Mouse (Mus musculus) stomach, embryonic 14.5 days (tissue): Measurements from ENCODE around the gene Mlh1. TPM values are rescaled to one million over a fixed set of nuclear protein-coding genes. Genes with fewer than 3 reads are reported as not detected.

Experiments
- ATAC-seq: fragments of 200-750 bp; cut with Nextera tagmentation; 2 replicates; pipeline ENCODE4 v1.8.0; 2017; ENCODE audit warnings: low read depth, moderate TSS enrichment; ENCODE audit not compliant: insufficient number of reproducible peaks, insufficient read depth, low FRiP score
- H3K27ac ChIP-seq: fragments of 300-500 bp; sonication (generic); 2 replicates; pipeline ENCODE4 v1.5.1; 2014; ENCODE audit warnings: mild to moderate bottlenecking, low read length, moderate library complexity, mixed read lengths
- H3K27me3 ChIP-seq: fragments of 300-500 bp; sonication (generic); 2 replicates; pipeline ENCODE4 v1.6.1; 2014; ENCODE audit warnings: low read length, control low read depth, mixed read lengths; ENCODE audit not compliant: control insufficient read depth, insufficient read depth
- H3K36me3 ChIP-seq: fragments of 300-500 bp; sonication (generic); 2 replicates; pipeline ENCODE4 v1.6.1; 2014; ENCODE audit warnings: mild to moderate bottlenecking, control low read depth, low read length, moderate library complexity, mixed read lengths; ENCODE audit not compliant: control insufficient read depth, insufficient read depth
- H3K4me1 ChIP-seq: fragments of 300-500 bp; sonication (generic); 2 replicates; pipeline ENCODE4 v1.6.1; 2014; ENCODE audit warnings: low read length, control low read depth, mixed read lengths; ENCODE audit not compliant: control insufficient read depth, insufficient read depth
- H3K4me2 ChIP-seq: fragments of 300-500 bp; sonication (generic); replicated peaks from 2 replicates; pipeline ENCODE4 v1.6.1; 2014; ENCODE audit warnings: low read depth, low read length, control low read depth
- H3K4me3 ChIP-seq: fragments of 300-500 bp; sonication (generic); 2 replicates; pipeline ENCODE4 v1.5.1; 2014; ENCODE audit warnings: low read depth, low read length, control low read depth
- H3K9ac ChIP-seq: fragments of 300-500 bp; sonication (generic); replicated peaks from 2 replicates; pipeline ENCODE4 v1.6.1; 2014; ENCODE audit warnings: low read depth, mild to moderate bottlenecking, control low read depth, low read length, moderate library complexity, mixed read lengths
- H3K9me3 ChIP-seq: fragments of 300-500 bp; sonication (generic); 2 replicates; pipeline ENCODE4 v1.6.1; 2016; ENCODE audit warnings: low read depth, low read length, control low read depth; ENCODE audit not compliant: control insufficient read depth
- WGBS: fragments of 180-500 bp; shearing (Covaris S2); extraction: QIAGEN DNeasy Blood & Tissue Kit; methylation state at CpG from one replicate; pipeline ENCODE4 v1.1.7; 2014; 5-methylcytosine and 5-hydroxymethylcytosine counted together
- polyA plus RNA-seq: library from polyadenylated mRNA; unstranded; fragments of >200 nt; fragmentation: Nextera tagmentation; extraction: Ambion mirVana; gene quantifications from 2 replicates; pipeline ENCODE4 v1.2.1, GENCODE M21; 2014

Mlh1 gene
- polyA plus RNA-seq, 1 experiment from 2014 or later = 38.0 TPM

GRCm38 (mm10) chr9:111252161-111252869, 19.3 kb downstream of the Mlh1 start:
- Histone ChIP-seq H3K4me1 (no peaks in the 10 kb centered on the region), H3K9ac (no peak overlapping the region), H3K27me3 (no peaks in the 10 kb centered on the region), H3K4me3 (no peak overlapping the region), H3K4me2 (no peak overlapping the region), H3K36me3 (peaks cover 61% of the 10 kb centered on the region), H3K9me3 (no peaks in the 10 kb centered on the region), H3K27ac (no peak overlapping the region)
- 65% methylated on average over 7 of the region's 7 CpGs for WGBS
- ATAC-seq = no peak

- Histone ChIP-seq H3K27ac (no peak overlapping the region), H3K9me3 (no peaks in the 10 kb centered on the region), H3K4me1 (no peaks in the 10 kb centered on the region), H3K9ac (no peak overlapping the region), H3K4me2 (no peak overlapping the region), H3K4me3 (no peak overlapping the region), H3K27me3 (no peaks in the 10 kb centered on the region), H3K36me3 (peaks cover 52% of the 10 kb centered on the region)
- 83% methylated on average over 3 of the region's 3 CpGs for WGBS
- no peak for ATAC-seq
Observed at GRCm38 (mm10) chr9:111247682-111248246, 23.8 kb downstream of the Mlh1 start.

GRCm38 (mm10) chr9:111245546-111245945, 26.0 kb downstream of the Mlh1 start:
- Histone ChIP-seq H3K27me3 (no peaks in the 10 kb centered on the region), H3K36me3 (peaks cover 44% of the 10 kb centered on the region), H3K9me3 (no peaks in the 10 kb centered on the region), H3K4me3 (no peak overlapping the region), H3K4me1 (no peaks in the 10 kb centered on the region), H3K9ac (no peak overlapping the region), H3K27ac (no peak overlapping the region), H3K4me2 (no peak overlapping the region)
- ATAC-seq = no peak
- WGBS = 79% methylated on average over 6 of the region's 6 CpGs

GRCm38 (mm10) chr9:111243384-111243783, 28.2 kb downstream of the Mlh1 start:
- no peak for ATAC-seq
- Histone ChIP-seq H3K9me3 (no peaks in the 10 kb centered on the region), H3K4me1 (no peaks in the 10 kb centered on the region), H3K36me3 (peaks cover 43% of the 10 kb centered on the region), H3K27me3 (no peaks in the 10 kb centered on the region), H3K27ac (no peak overlapping the region), H3K4me3 (no peak overlapping the region), H3K4me2 (no peak overlapping the region), H3K9ac (no peak overlapping the region)
- 81% methylated on average over 6 of the region's 6 CpGs for WGBS

- 88% methylated on average over 4 of the region's 4 CpGs for WGBS
Observed at GRCm38 (mm10) chr9:111239821-111240220, 31.8 kb downstream of the Mlh1 start.

GRCm38 (mm10) chr9:111237726-111238125, 33.9 kb downstream of the Mlh1 start:
- Histone ChIP-seq H3K4me2 (no peak overlapping the region), H3K27ac (no peak overlapping the region), H3K9ac (no peak overlapping the region), H3K4me3 (no peak overlapping the region), H3K36me3 (peaks cover 53% of the 10 kb centered on the region), H3K27me3 (no peaks in the 10 kb centered on the region), H3K4me1 (no peaks in the 10 kb centered on the region), H3K9me3 (no peaks in the 10 kb centered on the region)
- no peak for ATAC-seq

More at GRCm38 (mm10) chr9:111239821-111240220, 31.8 kb downstream of the Mlh1 start:
- H3K36me3 ChIP-seq = peaks cover 44% of the 10 kb centered on the region
- H3K4me1 ChIP-seq = no peaks in the 10 kb centered on the region
- ATAC-seq = no peak
- no peak overlapping the region for H3K27ac ChIP-seq
- H3K9ac ChIP-seq = no peak overlapping the region
- no peak overlapping the region for H3K4me2 ChIP-seq
- H3K4me3 ChIP-seq = no peak overlapping the region
- H3K9me3 ChIP-seq = no peaks in the 10 kb centered on the region
- no peaks in the 10 kb centered on the region for H3K27me3 ChIP-seq

- Histone ChIP-seq H3K36me3 (peaks cover 46% of the 10 kb centered on the region), H3K4me1 (no peaks in the 10 kb centered on the region), H3K4me2 (no peak overlapping the region), H3K27me3 (no peaks in the 10 kb centered on the region), H3K4me3 (no peak overlapping the region), H3K9me3 (no peaks in the 10 kb centered on the region), H3K9ac (no peak overlapping the region), H3K27ac (no peak overlapping the region)
- WGBS = 89% methylated on average over 9 of the region's 9 CpGs
- ATAC-seq = no peak
Observed at GRCm38 (mm10) chr9:111234701-111235100, 36.9 kb downstream of the Mlh1 start.

- WGBS = 82% methylated on average over 5 of the region's 5 CpGs
- H3K4me3 ChIP-seq = no peak overlapping the region
Observed at GRCm38 (mm10) chr9:111228446-111228845, 43.1 kb downstream of the Mlh1 start.

GRCm38 (mm10) chr9:111223406-111223805, 48.2 kb downstream of the Mlh1 start:
- Histone ChIP-seq H3K9me3 (no peaks in the 10 kb centered on the region), H3K27ac (no peak overlapping the region), H3K9ac (no peak overlapping the region), H3K36me3 (peaks cover 26% of the 10 kb centered on the region), H3K4me2 (no peak overlapping the region), H3K27me3 (no peaks in the 10 kb centered on the region), H3K4me1 (no peaks in the 10 kb centered on the region), H3K4me3 (no peak overlapping the region)
- no peak for ATAC-seq
- 93% methylated on average over 5 of the region's 5 CpGs for WGBS

More at GRCm38 (mm10) chr9:111228446-111228845, 43.1 kb downstream of the Mlh1 start:
- Histone ChIP-seq H3K9ac (no peak overlapping the region), H3K27ac (no peak overlapping the region), H3K36me3 (peaks cover 41% of the 10 kb centered on the region), H3K27me3 (no peaks in the 10 kb centered on the region), H3K4me1 (no peaks in the 10 kb centered on the region), H3K9me3 (no peaks in the 10 kb centered on the region), H3K4me2 (no peak overlapping the region)
- ATAC-seq = no peak
